Mouse (Mus musculus): Measurements from ENCODE around the gene Plod2. TPM values are rescaled to one million over a fixed set of nuclear protein-coding genes. Genes with fewer than 3 reads are reported as not detected.

The Plod2 gene
- total RNA-seq, 2 experiments from 2014 or later: not detected

DNA sequence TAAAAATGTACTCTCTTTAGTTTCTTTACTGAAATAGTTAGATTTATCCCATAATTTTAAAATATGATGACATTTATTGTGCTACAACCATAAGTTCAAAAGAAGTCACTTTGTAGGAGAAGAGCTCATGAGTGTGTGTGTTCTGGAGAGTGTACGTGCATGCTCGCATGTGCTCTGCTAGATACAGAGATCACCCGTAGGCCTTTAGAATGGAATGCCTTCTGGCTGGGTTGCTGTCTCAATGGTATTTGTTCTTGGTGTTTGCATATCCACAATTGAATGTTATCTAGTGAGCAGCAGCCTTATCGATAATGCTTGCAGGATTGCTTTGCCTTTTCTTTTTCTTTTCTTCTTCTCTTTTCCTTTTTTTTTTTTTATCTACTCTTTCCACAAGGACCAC lies 9.6 kb downstream of the Plod2 start:
- no peak for ATAC-seq (replicated peaks; ENCODE audit: low FRiP score, poor library complexity, severe bottlenecking)

- no peak for ATAC-seq (replicated peaks; ENCODE audit: low FRiP score, poor library complexity, severe bottlenecking)
Measured at GRCm38 (mm10) chr9:92552691-92553090, 10.7 kb downstream of the Plod2 start.

- no peak for ATAC-seq (replicated peaks; ENCODE audit: low FRiP score, poor library complexity, severe bottlenecking)
Measured at GRCm38 (mm10) chr9:92555006-92555958, 13.3 kb downstream of the Plod2 start.

GRCm38 (mm10) chr9:92559750-92560149 lies 17.7 kb downstream of the Plod2 start:
- ATAC-seq (replicated peaks; ENCODE audit: low FRiP score, poor library complexity, severe bottlenecking): no peak

DNA sequence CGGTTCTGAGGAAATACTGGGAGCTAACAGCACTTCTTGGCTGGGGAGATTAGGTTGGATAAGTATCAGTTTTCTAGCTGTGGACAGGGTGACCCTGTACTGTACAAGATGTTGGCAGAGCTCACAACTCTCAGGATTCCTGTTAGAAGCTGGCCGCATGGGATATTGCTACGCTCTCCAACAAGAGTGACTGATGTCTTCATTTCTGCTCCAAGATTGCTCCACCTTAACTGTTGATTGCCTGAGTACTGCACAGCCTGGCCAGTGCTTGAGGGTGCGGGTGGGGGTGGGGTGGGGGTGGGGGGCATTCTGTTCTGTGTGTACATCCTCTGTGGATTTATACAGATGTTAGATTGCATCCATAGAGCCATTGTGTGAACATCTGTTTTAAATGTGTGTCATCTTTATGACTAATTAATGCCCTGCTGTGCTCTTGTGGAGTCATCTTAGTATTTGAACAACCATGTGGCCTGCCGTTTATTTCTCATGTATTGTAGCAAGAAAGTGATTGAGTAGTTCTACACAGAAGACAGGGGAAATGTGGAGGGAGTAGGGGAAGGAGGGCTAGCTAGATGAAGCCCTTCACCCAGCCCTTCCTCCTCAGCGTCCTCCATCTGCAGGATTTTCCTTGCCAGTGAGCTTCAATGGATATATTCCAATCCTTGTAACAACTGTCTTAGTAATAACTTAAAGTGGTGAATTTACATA lies 19.0 kb downstream of the Plod2 start:
- ATAC-seq (replicated peaks; ENCODE audit: low FRiP score, poor library complexity, severe bottlenecking): no peak

- ATAC-seq (replicated peaks; ENCODE audit: low FRiP score, poor library complexity, severe bottlenecking): no peak
Measured at GRCm38 (mm10) chr9:92562416-92562815, 20.4 kb downstream of the Plod2 start.

GRCm38 (mm10) chr9:92563306-92563705 lies 21.3 kb downstream of the Plod2 start:
- no peak for ATAC-seq (replicated peaks; ENCODE audit: low FRiP score, poor library complexity, severe bottlenecking)

DNA sequence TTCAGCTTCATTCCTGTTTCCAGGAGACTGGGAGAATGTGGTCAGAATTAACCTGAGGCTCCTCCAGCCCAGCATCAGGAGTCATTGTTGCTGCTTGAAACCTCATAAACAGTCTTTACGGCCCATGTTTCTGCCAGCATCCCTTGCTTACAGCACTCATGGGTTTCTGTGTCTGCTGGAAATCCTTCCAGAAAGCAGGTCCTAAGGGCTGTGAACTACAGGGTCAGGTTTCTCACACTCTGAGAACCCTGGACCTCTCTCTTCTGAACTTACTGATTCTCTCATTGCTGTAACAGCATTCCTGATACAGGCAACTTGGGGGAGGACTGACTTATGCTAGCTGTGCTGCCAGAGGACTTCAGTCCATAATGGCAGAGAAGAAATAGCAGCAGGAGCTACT lies 22.4 kb downstream of the Plod2 start:
- ATAC-seq (replicated peaks; ENCODE audit: low FRiP score, poor library complexity, severe bottlenecking): no peak

DNA sequence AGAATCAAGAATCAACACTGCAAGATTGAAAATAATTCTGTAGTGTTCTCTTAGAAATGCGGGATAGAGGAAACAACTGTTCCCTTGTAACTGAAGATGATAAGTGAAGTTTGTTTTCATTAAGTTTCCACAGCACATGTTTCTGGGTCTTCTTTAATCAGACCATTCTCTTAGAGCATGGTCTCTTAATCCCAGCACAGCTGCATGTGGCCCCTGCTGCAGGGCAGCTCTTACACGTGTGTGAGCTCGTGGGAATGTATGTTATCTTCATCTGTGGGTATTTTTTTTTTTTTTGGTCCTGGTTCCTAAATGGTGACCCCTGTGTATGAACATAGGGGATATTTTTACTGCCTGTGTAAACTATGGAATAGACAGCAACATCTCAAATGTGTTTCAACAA lies 24.2 kb downstream of the Plod2 start:
- no peak for ATAC-seq (replicated peaks; ENCODE audit: low FRiP score, poor library complexity, severe bottlenecking)

GRCm38 (mm10) chr9:92567474-92567873 lies 25.5 kb downstream of the Plod2 start:
- ATAC-seq (replicated peaks; ENCODE audit: low FRiP score, poor library complexity, severe bottlenecking): no peak

DNA sequence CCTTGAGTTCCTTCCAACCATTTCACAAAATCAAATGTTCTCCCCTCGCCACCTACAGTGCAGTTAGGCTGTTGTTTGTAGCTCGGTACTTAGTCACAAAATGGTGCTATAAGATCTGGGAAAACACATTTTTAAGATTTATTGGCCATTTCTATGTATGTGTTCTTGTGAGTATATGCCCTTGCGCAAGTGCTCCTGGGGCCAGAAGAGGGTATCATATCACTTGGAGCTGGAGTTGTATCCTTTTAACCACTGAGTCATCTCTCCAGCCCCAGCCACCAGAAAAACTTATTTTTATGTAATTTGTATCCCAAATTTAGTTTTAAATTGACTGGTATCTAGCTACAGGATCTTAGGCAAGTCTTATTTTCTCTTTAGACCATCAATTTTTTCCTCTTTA lies 26.8 kb downstream of the Plod2 start:
- no peak for ATAC-seq (replicated peaks; ENCODE audit: low FRiP score, poor library complexity, severe bottlenecking)

DNA sequence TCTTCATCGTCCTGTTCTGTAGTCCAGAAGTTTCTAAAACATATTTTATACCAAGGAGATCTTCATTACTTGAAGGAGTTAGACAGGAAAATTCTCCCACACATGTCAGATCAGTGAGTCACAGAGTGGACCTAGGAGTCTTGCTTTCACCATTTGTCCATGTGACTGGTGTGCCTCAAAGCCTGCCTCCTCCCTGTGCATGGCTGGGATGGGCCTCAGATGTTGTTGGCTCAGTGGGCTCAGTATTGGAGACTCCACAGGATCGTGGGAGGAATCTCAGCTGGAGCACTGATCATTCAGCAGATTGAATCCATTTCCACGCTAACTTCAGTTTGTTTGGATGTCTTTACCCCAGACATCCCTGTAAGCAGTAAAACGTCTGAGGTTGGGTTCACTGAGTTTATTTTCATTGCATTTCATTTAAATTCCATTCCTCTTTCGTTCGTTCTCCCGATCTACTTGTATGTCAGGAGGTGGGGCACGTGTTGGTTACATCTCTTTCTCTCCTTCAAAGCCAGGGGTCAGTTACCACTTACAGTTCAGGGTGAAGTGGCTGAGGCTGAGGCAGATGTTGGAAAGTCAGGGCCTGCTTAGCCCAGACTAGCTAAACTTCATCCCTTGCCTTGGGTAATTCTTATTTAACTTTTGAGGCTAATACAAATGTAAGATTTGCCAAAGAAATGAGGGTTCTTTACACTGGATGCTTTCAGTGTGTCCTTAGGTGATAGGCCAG lies 30.5 kb downstream of the Plod2 start:
- ATAC-seq (replicated peaks; ENCODE audit: low FRiP score, poor library complexity, severe bottlenecking): no peak

DNA sequence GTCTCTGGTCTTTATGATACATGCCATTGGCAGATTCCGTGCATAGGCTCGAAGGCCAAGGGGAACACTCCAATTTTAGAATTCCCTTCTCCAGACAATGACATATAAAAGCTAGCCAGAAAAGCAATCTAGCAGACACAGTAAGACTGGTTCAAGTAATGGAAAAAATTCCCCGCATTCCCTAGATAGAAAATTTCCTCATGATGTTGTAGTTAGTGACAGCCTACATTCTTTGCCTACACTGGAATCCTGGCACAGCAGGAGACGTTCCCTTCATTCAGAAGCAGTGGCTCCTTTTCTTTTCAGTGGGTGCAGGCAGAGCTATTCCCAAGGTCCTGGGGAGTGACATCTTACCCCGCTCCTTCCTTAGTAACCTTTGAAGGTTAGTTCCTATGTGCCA lies 41.9 kb downstream of the Plod2 start:
- no peak for ATAC-seq (replicated peaks; ENCODE audit: low FRiP score, poor library complexity, severe bottlenecking)

DNA sequence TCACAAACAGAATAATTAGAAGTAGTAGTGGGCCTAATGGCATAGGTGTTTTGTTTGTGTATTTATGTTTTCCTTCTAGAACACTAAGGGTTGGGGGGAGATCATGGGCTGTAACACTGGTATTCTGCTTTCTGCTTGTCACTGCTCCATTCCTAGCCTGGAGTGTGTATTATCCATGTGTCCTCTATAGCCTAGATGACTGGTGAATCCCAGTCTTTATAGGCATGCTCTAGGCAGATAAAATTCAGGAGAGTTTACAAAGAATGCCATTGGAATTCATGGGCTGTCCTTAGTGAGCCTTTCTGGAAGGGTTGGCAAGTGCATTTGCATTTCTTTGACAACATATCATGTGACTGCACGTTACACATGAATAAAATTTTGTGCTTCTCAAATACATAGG lies 44.0 kb downstream of the Plod2 start:
- no peak for ATAC-seq (replicated peaks; ENCODE audit: low FRiP score, poor library complexity, severe bottlenecking)

GRCm38 (mm10) chr9:92587391-92587790 lies 45.4 kb downstream of the Plod2 start:
- ATAC-seq (replicated peaks; ENCODE audit: low FRiP score, poor library complexity, severe bottlenecking): no peak

- ATAC-seq (replicated peaks; ENCODE audit: low FRiP score, poor library complexity, severe bottlenecking): no peak
Measured at GRCm38 (mm10) chr9:92588226-92588625, 46.2 kb downstream of the Plod2 start.

- no peak for ATAC-seq (replicated peaks; ENCODE audit: low FRiP score, poor library complexity, severe bottlenecking)
Measured at GRCm38 (mm10) chr9:92589021-92589420, 47.0 kb downstream of the Plod2 start.

DNA sequence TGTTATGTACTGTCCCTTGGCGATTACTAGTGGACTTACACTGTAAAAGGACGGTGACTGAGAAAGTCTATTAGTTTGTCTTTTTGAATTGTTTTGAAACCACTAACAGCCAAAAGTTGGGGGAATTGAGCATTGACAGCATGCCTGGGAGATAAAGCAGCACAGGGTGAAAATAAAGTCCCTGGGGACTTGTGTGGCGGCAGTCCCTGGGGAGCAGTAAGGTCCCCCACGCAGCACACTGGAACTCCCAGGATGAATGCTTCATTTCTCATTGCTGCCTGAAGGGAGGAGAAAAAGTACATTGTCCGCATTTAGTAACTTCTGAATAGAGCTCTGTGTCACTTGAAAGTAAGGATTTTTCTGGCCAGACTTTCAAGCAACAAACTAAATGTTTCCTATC lies 49.5 kb downstream of the Plod2 start:
- ATAC-seq (replicated peaks; ENCODE audit: low FRiP score, poor library complexity, severe bottlenecking): no peak

DNA sequence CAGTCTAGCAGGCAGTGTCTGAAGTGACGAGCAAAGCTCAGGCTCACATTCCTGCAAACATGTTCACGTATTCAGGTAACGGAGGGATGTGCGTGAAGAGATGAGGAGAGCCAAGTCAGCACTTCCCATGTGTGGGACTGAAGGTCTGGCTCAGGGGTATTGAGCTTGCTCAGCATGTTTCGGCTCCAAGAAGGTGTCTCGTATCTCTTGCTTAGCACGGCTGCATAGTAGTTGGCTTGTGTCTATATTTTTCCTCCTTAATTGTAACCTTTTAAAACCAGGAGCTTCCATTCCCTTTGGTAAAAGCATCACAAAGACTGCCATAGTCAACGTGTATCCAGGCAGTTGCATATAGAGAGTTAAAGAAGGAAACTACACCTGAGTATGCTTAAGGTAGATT lies 50.7 kb downstream of the Plod2 start:
- ATAC-seq (replicated peaks; ENCODE audit: low FRiP score, poor library complexity, severe bottlenecking): no peak

DNA sequence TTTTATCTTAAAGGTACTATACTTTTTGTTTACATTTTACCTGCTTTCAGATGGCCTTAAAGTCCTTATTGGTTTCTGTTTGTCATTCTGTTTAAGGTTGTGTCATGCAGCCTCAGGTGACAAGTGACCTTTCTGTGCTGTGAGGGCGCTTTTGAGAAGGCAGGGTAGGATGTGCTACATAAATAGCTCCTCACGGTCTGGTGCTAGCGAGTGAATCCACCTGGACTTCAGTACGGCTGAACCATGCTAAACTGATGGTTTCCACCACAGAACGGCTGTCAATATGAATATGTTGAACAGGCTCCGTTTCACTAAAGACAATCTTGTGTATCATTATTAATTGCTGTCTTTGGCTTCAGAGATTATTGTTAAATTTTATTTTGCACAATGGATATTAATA lies 52.5 kb downstream of the Plod2 start:
- no peak for ATAC-seq (replicated peaks; ENCODE audit: low FRiP score, poor library complexity, severe bottlenecking)

GRCm38 (mm10) chr9:92595296-92595695 lies 53.3 kb downstream of the Plod2 start:
- ATAC-seq (replicated peaks; ENCODE audit: low FRiP score, poor library complexity, severe bottlenecking): no peak

Measured in erythroblast, adult 5-6 weeks (primary cell).